Mouse (Mus musculus) hindbrain, embryonic 11.5 days (tissue): ENCODE measurements around the gene Tprn. TPM values are rescaled to one million over a fixed set of nuclear protein-coding genes. Genes with fewer than 3 reads are reported as not detected.

Experiments used
- ATAC-seq: fragments of 200-750 bp; cut with Nextera tagmentation; 2 replicates; pipeline ENCODE4 v1.8.0; 2017; ENCODE audit warnings: mild to moderate bottlenecking, moderate TSS enrichment, moderate library complexity; ENCODE audit not compliant: low FRiP score
- DNase-seq: peaks from one replicate; pipeline ENCODE4 v3.0.0-alpha.2; 2015; ENCODE audit warnings: low spot score
- H3K27ac ChIP-seq: fragments of 300-500 bp; sonication (generic); 2 replicates; pipeline ENCODE4 v1.5.1; 2014; ENCODE audit warnings: mild to moderate bottlenecking, low read depth, low read length
- H3K27me3 ChIP-seq: fragments of 300-500 bp; sonication (generic); 2 replicates; pipeline ENCODE4 v1.6.1; 2014; ENCODE audit warnings: mild to moderate bottlenecking, low read length, moderate library complexity, mixed read lengths; ENCODE audit not compliant: control insufficient read depth, insufficient read depth
- H3K36me3 ChIP-seq: fragments of 300-500 bp; sonication (generic); 2 replicates; pipeline ENCODE4 v1.6.1; 2014; ENCODE audit warnings: mild to moderate bottlenecking, low read length, moderate library complexity, mixed read lengths; ENCODE audit not compliant: control insufficient read depth, insufficient read depth
- H3K4me1 ChIP-seq: fragments of 300-500 bp; sonication (generic); replicated peaks from 2 replicates; pipeline ENCODE4 v1.6.1; 2014; ENCODE audit warnings: low read length, mixed read lengths; ENCODE audit not compliant: control insufficient read depth, insufficient read depth
- H3K4me2 ChIP-seq: fragments of 300-500 bp; sonication (generic); replicated peaks from 2 replicates; pipeline ENCODE4 v1.6.1; 2014; ENCODE audit warnings: mild to moderate bottlenecking, low read depth, low read length
- H3K4me3 ChIP-seq: fragments of 300-500 bp; sonication (generic); 2 replicates; pipeline ENCODE4 v1.5.1; 2014; ENCODE audit warnings: low read depth, low read length
- H3K9ac ChIP-seq: fragments of 300-500 bp; sonication (generic); 2 replicates; pipeline ENCODE4 v1.6.1; 2014; ENCODE audit warnings: low read depth, low read length
- H3K9me3 ChIP-seq: fragments of 300-500 bp; sonication (generic); 2 replicates; pipeline ENCODE4 v1.6.1; 2016; ENCODE audit warnings: low read length; ENCODE audit not compliant: control insufficient read depth
- whole genome bisulfite sequencing: fragments of 180-500 bp; shearing (Covaris S2); extraction: QIAGEN DNeasy Blood & Tissue Kit; methylation state at CpG from one replicate; pipeline ENCODE4 v1.1.7; 2014; 5-methylcytosine and 5-hydroxymethylcytosine counted together
- polyA plus RNA-seq: library from polyadenylated mRNA; unstranded; fragments of >200 nt; fragmentation: Nextera tagmentation; extraction: Ambion mirVana; gene quantifications from 2 replicates; pipeline ENCODE4 v1.2.1, GENCODE M21; 2014

Gene Tprn
- polyA plus RNA-seq, 1 experiment from 2014 or later: 4.5 TPM

DNA sequence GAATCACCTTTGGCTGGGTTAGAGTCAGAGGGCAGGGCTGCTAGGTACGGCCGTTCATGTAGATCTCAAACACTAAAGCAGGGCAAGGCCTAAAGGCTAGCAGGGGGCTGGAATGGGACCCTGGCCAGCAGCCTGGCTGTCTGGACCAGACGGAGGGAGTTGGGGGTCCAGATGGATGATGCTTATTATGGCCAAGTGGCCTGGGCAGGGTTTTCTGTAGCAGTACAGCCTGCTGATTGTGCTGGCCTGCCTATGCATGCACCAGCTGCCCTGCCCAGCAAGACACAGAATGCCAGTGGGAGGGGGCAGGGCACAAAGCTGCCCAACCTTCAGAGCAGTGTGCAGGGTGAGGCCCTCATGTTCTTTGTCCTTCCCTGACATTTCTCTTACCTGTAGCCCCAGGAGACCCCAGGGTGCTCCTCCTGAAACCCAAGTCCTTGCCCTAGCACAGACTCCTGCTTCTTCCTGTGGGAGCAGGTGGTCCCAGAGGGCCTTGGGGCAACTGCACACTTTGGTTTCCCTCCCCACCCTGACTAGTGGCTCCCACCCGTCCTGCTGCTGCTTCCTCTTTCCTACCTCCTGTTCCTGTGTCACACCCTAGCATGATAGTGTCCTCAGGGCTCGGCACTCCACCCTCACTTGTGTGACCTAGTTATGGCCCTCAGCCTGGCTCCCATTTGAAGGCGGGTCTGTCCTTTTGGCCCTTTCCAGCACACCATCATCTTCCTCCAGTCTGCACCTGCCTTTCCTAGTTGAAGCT, 3.7 kb downstream of the Tprn start:
- ATAC-seq (no peak), DNase-seq (no peak)
- Histone ChIP-seq H3K27ac (no peak overlapping the region), H3K27me3 (peaks cover 13% of the 10 kb centered on the region), H3K9ac (peak overlapping the region; percentile 15; the same call in 1 of the 2 replicates), H3K9me3 (no peaks in the 10 kb centered on the region), H3K4me1 (peaks cover 13% of the 10 kb centered on the region), H3K4me2 (no peak overlapping the region), H3K4me3 (no peak overlapping the region), H3K36me3 (no peaks in the 10 kb centered on the region; the same call in 1 of the 2 replicates)
- 71% methylated on average over 6 of the region's 6 CpGs for WGBS

DNA sequence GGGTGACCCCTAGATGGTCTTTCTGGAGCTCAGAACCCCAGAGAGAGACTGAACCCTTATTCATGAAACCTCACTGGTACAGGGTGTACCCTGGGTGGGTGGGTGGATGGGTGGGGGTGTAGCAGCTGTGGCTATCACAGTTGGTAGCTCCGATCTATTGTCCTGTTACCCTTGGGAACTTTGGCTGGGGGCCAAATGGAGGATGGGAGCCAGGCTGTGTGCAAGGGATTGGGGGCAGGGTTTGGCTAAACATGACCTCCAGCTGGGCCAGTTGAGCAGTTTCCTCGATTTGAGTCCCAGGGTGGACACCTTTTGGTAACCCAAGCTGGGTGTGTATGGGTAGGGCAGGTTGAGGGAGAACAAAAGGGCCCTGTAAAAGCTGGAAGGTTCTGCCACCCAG, 4.3 kb downstream of the Tprn start:
- WGBS: 56% methylated on average over 2 of the region's 2 CpGs
- Histone ChIP-seq H3K4me3 (no peak overlapping the region), H3K4me2 (no peak overlapping the region), H3K27me3 (peaks cover 13% of the 10 kb centered on the region), H3K36me3 (no peaks in the 10 kb centered on the region; the same call in 1 of the 2 replicates), H3K27ac (no peak overlapping the region), H3K9ac (no peak overlapping the region), H3K4me1 (peaks cover 20% of the 10 kb centered on the region), H3K9me3 (no peaks in the 10 kb centered on the region)
- no peak for DNase-seq
- ATAC-seq: no peak

DNA sequence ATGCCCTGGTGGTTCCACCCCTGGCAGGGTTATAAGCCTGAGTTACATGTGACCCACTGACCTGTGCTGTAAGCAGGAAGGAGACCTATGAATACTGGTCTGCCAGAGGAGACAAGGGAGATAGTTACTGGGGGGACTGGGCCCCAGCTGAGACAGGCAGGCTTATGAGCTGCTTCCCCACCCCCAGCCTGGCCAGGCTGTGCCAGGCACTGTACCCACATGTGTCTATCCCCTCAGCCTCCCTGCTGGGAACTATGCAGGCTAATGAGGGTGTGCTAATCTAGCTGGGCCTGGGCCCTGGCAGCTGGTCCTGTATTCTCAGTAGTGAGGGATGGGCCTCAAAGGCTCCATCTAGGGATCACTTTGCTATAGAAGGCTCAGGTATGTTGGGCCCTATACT, 4.8 kb downstream of the Tprn start:
- ATAC-seq (no peak), DNase-seq (no peak)
- no peak overlapping the region for H3K27ac ChIP-seq
- H3K4me1 ChIP-seq: peaks cover 20% of the 10 kb centered on the region
- H3K9ac ChIP-seq: no peak overlapping the region
- H3K27me3 ChIP-seq: peaks cover 13% of the 10 kb centered on the region
- no peak overlapping the region for H3K4me2 ChIP-seq
- H3K4me3 ChIP-seq: no peak overlapping the region
- H3K36me3 ChIP-seq: no peaks in the 10 kb centered on the region; the same call in 1 of the 2 replicates
- no peaks in the 10 kb centered on the region for H3K9me3 ChIP-seq

DNA sequence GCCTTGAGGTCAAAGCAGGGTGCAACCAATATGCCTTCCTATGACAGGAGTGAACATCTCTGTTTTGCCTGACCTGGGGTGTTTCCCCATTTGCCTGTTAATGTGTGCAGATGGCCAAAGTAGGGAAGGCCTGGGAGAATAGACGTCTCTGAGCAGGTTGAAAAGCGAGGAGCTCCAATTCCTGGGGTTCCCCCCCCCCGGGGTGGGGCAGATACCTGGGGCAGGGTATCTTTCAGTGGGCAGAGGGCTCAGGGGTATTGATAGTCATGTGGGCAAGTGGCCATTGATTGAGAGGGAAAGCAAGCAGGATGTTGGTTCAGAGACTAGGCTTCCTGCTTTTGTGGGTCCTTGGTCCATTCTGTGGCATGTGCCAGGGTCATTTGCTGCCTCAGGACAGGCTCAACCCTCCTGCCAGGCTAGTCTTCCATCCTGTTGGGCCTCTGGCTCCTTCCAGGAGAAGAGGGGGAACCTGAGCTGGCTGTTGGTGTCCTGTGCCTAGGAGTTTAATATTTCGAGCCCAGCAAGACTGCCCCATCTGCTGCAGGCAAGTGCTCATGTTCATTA, 5.4 kb downstream of the Tprn start:
- Histone ChIP-seq H3K36me3 (no peaks in the 10 kb centered on the region; the same call in 1 of the 2 replicates), H3K9me3 (no peaks in the 10 kb centered on the region), H3K27ac (no peak overlapping the region), H3K4me3 (no peak overlapping the region), H3K4me1 (peaks cover 20% of the 10 kb centered on the region), H3K4me2 (no peak overlapping the region), H3K9ac (no peak overlapping the region), H3K27me3 (peaks cover 13% of the 10 kb centered on the region)
- DNase-seq: no peak
- ATAC-seq: no peak
- WGBS: 80% methylated on average over 4 of the region's 4 CpGs

DNA sequence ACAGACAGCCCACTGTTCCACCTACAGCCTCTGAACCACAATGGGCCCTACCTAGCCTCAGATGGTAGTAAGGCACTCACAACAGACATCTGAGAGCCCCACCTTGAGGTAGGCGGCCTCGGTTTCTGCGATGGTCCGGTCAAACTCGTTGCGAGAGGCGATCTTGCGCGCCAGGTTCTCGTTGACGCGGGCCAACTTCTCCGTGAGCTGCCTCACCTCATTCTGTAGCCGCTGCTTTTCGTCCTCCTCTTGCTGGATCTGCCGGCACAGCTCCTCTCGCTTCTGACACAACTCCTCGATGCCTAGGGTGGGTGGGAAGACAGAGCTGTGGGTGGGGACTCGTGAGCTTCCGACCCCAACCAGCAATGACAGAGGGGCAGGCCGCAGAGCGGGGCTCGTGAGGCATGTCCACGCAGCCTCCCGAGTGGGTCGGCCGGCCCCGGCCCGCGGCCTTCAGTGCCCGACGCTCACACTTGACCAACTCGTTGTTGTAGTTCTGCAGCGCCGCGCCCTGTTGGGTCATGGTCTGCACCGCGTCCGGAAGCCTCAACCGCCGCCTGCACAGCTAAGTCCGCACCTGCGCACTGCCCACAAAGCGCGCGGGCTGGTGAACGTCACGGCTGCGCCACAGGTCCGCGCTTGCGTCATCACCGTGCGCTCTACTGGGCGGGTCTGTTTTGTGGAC, 9.6 kb downstream of the Tprn start, which contains the start of the genes Ssna1 and Anapc2:
Gene Ssna1 (minus strand): TSS at position 612 of the 685 bp plus-strand sequence.
Gene Anapc2 (plus strand): TSS at position 652 of the 685 bp plus-strand sequence.
- Histone ChIP-seq H3K4me3 (peak within 1 kb of the TSS; percentile 92), H3K27me3 (no peaks in the 10 kb centered on the region), H3K36me3 (no peaks in the 10 kb centered on the region; the same call in 1 of the 2 replicates), H3K9me3 (no peaks in the 10 kb centered on the region), H3K4me1 (peaks cover 16% of the 10 kb centered on the region), H3K27ac (peak within 1 kb of the TSS; percentile 78), H3K9ac (peak within 1 kb of the TSS; percentile 93), H3K4me2 (peak within 1 kb of the TSS; percentile 94)
- 1% methylated on average over 45 of the region's 55 CpGs for WGBS
- peak; percentile 93 for ATAC-seq
- peak; percentile 100 for DNase-seq

DNA sequence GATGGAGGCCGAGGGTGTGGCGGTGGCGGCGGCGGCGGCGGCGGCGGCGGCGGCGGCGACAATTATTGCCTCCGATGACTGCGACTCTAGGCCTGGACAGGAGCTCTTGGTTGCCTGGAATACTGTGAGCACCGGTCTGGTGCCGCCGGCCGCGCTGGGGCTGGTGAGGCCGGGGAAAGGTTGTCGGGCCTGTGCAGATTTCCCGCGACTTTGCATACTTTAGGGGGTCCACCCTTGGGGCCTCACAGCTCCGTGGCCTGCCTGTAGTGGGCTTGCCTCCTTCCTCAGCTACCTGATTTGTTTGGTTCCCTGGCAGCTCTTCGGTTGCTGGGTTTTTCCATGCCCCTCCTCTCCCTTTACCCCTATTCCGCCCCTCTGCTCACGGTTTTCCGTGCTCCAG, 10.1 kb downstream of the Tprn start:
- peak overlapping the region; percentile 94 for H3K4me2 ChIP-seq
- peak overlapping the region; percentile 92 for H3K4me3 ChIP-seq
- H3K36me3 ChIP-seq: peaks cover under 1% of the 10 kb centered on the region; the same call in 1 of the 2 replicates
- DNase-seq: no peak
- H3K27ac ChIP-seq: no peak overlapping the region
- H3K4me1 ChIP-seq: peaks cover 16% of the 10 kb centered on the region
- no peaks in the 10 kb centered on the region for H3K9me3 ChIP-seq
- peak; percentile 71; the same call in 1 of the 2 replicates for ATAC-seq
- WGBS: under 1% methylated on average over 29 of the region's 29 CpGs
- H3K27me3 ChIP-seq: no peaks in the 10 kb centered on the region
- H3K9ac ChIP-seq: peak overlapping the region; percentile 93

DNA sequence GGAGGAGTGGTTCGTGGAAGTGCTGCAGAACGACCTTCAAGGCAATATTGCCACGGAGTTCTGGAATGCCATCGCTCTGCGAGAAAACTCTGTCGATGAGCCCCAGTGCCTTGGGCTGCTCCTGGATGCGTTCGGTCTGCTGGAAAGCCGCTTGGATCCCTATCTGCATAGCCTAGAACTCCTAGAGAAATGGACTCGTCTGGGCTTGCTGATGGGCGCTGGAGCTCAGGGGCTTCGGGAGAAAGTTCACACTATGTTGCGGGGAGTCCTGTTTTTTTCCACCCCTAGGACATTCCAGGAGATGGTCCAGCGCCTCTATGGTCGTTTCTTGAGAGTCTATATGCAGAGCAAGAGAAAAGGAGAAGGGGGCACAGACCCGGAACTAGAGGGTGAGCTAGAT, 10.6 kb downstream of the Tprn start:
- Histone ChIP-seq H3K4me2 (peak overlapping the region; percentile 94), H3K27ac (no peak overlapping the region), H3K4me1 (peaks cover 16% of the 10 kb centered on the region), H3K27me3 (no peaks in the 10 kb centered on the region), H3K9ac (peak overlapping the region; percentile 93), H3K9me3 (no peaks in the 10 kb centered on the region), H3K4me3 (peak overlapping the region; percentile 92), H3K36me3 (peaks cover 3% of the 10 kb centered on the region; the same call in 1 of the 2 replicates)
- 40% methylated on average over 16 of the region's 16 CpGs for WGBS
- DNase-seq (no peak), ATAC-seq (no peak)

DNA sequence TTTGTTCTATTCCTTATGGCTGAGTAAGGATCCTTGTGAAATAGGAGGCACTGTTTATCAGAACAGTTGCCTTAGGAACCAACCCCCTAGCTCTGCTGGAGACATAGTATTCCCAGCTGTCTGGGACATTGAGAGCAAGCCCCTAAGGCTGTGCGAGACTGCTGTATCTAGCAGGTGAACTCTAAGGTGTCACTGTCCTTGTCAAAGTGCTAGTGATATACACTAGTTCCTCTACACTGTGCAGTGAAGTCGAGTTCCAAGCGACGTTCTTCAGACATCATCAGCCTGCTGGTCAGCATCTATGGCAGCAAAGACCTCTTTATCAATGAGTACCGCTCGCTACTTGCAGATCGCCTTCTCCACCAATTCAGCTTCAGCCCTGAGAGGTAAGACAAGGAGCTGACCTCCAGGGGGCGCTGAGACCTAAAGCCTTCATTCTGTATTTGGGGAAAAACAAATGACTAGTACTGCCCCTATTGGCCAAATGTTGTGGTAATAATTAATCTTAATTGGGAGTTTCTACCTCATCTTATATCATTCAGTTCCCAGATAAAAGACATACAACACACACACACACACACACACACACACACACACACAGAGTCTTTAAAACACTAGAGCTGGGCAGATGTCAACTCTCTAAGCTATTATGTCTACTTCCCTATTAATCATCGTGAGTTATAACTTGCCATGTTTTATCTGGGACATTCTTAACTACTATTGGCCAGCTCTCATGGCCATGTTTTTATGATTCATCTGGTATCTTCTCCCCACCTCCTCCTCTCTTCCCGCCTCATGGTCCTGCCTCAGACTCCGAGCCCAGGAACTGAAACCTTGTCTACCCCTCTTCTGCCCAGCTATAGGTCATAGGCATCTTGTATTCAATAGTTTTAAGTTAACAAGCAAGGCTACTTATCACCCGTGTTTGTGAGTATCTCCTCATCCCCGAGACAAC, 16.8 kb downstream of the Tprn start:
- Histone ChIP-seq H3K36me3 (peaks cover 18% of the 10 kb centered on the region), H3K4me1 (no peaks in the 10 kb centered on the region; the same call in 1 of the 2 replicates), H3K27ac (no peak overlapping the region), H3K9me3 (no peaks in the 10 kb centered on the region), H3K9ac (no peak overlapping the region), H3K4me2 (no peak overlapping the region), H3K27me3 (no peaks in the 10 kb centered on the region), H3K4me3 (no peak overlapping the region)
- DNase-seq (peak; percentile 90), ATAC-seq (no peak)
- 63% methylated on average over 13 of the region's 13 CpGs for WGBS
